Mouse (Mus musculus) liver, adult 2 months (tissue): ENCODE results near the gene Zc3h10. TPM values are rescaled to one million over a fixed set of nuclear protein-coding genes. Genes with fewer than 3 reads are reported as not detected.
"Not testable (repeated sequence)": the region's sequence is repeated elsewhere in the genome, so short reads cannot be mapped to it uniquely, and the experiment has no call there.

Experiments used
- DNase-seq: peaks from one replicate; pipeline ENCODE4 v3.0.0-alpha.2; 2011; ENCODE audit warnings: low read depth, low spot score; ENCODE audit errors: extremely low read depth
- H3K27ac ChIP-seq: fragments of 200-500 bp; replicated peaks from 2 replicates; pipeline ENCODE4 v1.5.1; 2012; ENCODE audit warnings: low read depth, mild to moderate bottlenecking, control low read depth, inconsistent platforms, low read length; ENCODE audit not compliant: insufficient read depth
- H3K27me3 ChIP-seq: fragments of 200-500 bp; 2 replicates; pipeline ENCODE4 v1.6.1; 2012; ENCODE audit warnings: mild to moderate bottlenecking, moderate library complexity, low read length, inconsistent platforms; ENCODE audit not compliant: control insufficient read depth, insufficient read depth
- H3K36me3 ChIP-seq: fragments of 200-500 bp; 2 replicates; pipeline ENCODE4 v1.6.1; 2012; ENCODE audit warnings: low read length, inconsistent platforms; ENCODE audit not compliant: control insufficient read depth, insufficient read depth
- H3K4me1 ChIP-seq: fragments of 200-500 bp; 2 replicates; pipeline ENCODE4 v1.6.1; 2011; ENCODE audit warnings: low read length; ENCODE audit not compliant: control insufficient read depth, insufficient read depth
- H3K4me3 ChIP-seq: fragments of 200-500 bp; 2 replicates; pipeline ENCODE4 v1.5.1; 2011; ENCODE audit warnings: low read depth, mild to moderate bottlenecking, control low read depth, low read length, moderate library complexity; ENCODE audit not compliant: insufficient read depth
- H3K79me2 ChIP-seq: fragments of 200-500 bp; 2 replicates; pipeline ENCODE4 v1.6.1; 2012; ENCODE audit warnings: inconsistent platforms, mild to moderate bottlenecking, low read length, moderate library complexity; ENCODE audit not compliant: control insufficient read depth, insufficient read depth
- H3K9ac ChIP-seq: fragments of 200-500 bp; 2 replicates; pipeline ENCODE4 v1.6.1; 2012; ENCODE audit warnings: low read depth, mild to moderate bottlenecking, control low read depth, inconsistent platforms, low read length
- CTCF ChIP-seq: fragments of 200-500 bp; IDR thresholded peaks from 2 replicates; pipeline ENCODE4 v1.5.1; 2011; ENCODE audit warnings: low read depth, low read length, control low read depth
- POLR2A ChIP-seq: fragments of 200-500 bp; IDR thresholded peaks from 2 replicates; pipeline ENCODE4 v1.6.1; 2011; ENCODE audit warnings: low read length, control low read depth; ENCODE audit not compliant: insufficient read depth; ENCODE audit errors: extremely low read depth
- WGBS: fragments of 180-500 bp; shearing (Covaris S2); methylation state at CpG from one replicate; pipeline ENCODE4 v1.1.7; 2018; 5-methylcytosine and 5-hydroxymethylcytosine counted together
- polyA plus RNA-seq: library from polyadenylated mRNA; depleted of rRNA; stranded (reverse); fragments of >200 nt; gene quantifications from 2 replicates; pipeline ENCODE4 v1.2.3, GENCODE M21; 2012
- total RNA-seq: library from RNA; depleted of rRNA; stranded (reverse); fragments of >200 nt; gene quantifications from 2 replicates; pipeline ENCODE4 v1.2.3, GENCODE M21; 2014

The Zc3h10 gene
- total and polyA plus RNA-seq, 2 experiments = 3.2 to 8.1 TPM

GRCm38 (mm10) chr10:128565788-128566531 lies 18.4 kb upstream of the Zc3h10 start, which contains the start of gene Pa2g4:
Pa2g4 (minus strand) TSS chr10:128565987.
- H3K9ac ChIP-seq = peak within 1 kb of the TSS; percentile 92
- no peaks in the 10 kb centered on the region for H3K27me3 ChIP-seq
- under 1% methylated on average over 58 of the region's 58 CpGs for WGBS
- H3K27ac ChIP-seq = peak within 1 kb of the TSS; percentile 70
- TF ChIP-seq CTCF (no peak), POLR2A (peak; percentile 89)
- H3K79me2 ChIP-seq = peaks cover 7% of the 10 kb centered on the region; the same call in 1 of the 2 replicates
- peak within 1 kb of the TSS; percentile 83 for H3K4me3 ChIP-seq
- H3K4me1 ChIP-seq = peaks cover 6% of the 10 kb centered on the region
- peak; percentile 94 for DNase-seq
- peaks cover 34% of the 10 kb centered on the region for H3K36me3 ChIP-seq

- H3K4me1 ChIP-seq = peaks cover 6% of the 10 kb centered on the region
- peaks cover 38% of the 10 kb centered on the region for H3K36me3 ChIP-seq
- 0 out of 2 replicates have a peak, but pooled peaks have one; percentile 8 for TF ChIP-seq POLR2A
- TF ChIP-seq CTCF = no peak
- peaks cover 7% of the 10 kb centered on the region; the same call in 1 of the 2 replicates for H3K79me2 ChIP-seq
- 1% methylated on average over 46 of the region's 46 CpGs for WGBS
- H3K9ac ChIP-seq = peak overlapping the region; percentile 92
- DNase-seq = peak; percentile 57
- H3K4me3 ChIP-seq = peak overlapping the region; percentile 83
- H3K27ac ChIP-seq = peak overlapping the region; percentile 69
- no peaks in the 10 kb centered on the region for H3K27me3 ChIP-seq
Measured at GRCm38 (mm10) chr10:128565206-128565787, 17.7 kb upstream of the Zc3h10 start.

GRCm38 (mm10) chr10:128563544-128563943 lies 16.0 kb upstream of the Zc3h10 start:
- no peak overlapping the region for H3K27ac ChIP-seq
- peaks cover 6% of the 10 kb centered on the region for H3K4me1 ChIP-seq
- no peak overlapping the region for H3K9ac ChIP-seq
- peaks cover 39% of the 10 kb centered on the region for H3K36me3 ChIP-seq
- H3K4me3 ChIP-seq = no peak overlapping the region
- no peaks in the 10 kb centered on the region for H3K27me3 ChIP-seq
- DNase-seq = no peak
- 83% methylated on average over 6 of the region's 6 CpGs for WGBS
- H3K79me2 ChIP-seq = peaks cover 7% of the 10 kb centered on the region; the same call in 1 of the 2 replicates
- no peak for TF ChIP-seq POLR2A
- no peak for TF ChIP-seq CTCF

GRCm38 (mm10) chr10:128556963-128557362 lies 9.4 kb upstream of the Zc3h10 start:
- TF ChIP-seq CTCF = no peak
- TF ChIP-seq POLR2A = no peak
- Histone ChIP-seq H3K4me3 (no peak overlapping the region), H3K79me2 (no peaks in the 10 kb centered on the region), H3K9ac (no peak overlapping the region), H3K27ac (no peak overlapping the region), H3K36me3 (peaks cover 35% of the 10 kb centered on the region), H3K27me3 (no peaks in the 10 kb centered on the region), H3K4me1 (no peaks in the 10 kb centered on the region)
- WGBS = 92% methylated on average over 6 of the region's 6 CpGs
- no peak for DNase-seq

GRCm38 (mm10) chr10:128556286-128556685 lies 8.7 kb upstream of the Zc3h10 start:
- Histone ChIP-seq H3K9ac (no peak overlapping the region), H3K36me3 (peaks cover 33% of the 10 kb centered on the region), H3K27ac (no peak overlapping the region), H3K4me3 (no peak overlapping the region), H3K79me2 (no peaks in the 10 kb centered on the region), H3K27me3 (no peaks in the 10 kb centered on the region), H3K4me1 (no peaks in the 10 kb centered on the region)
- TF ChIP-seq CTCF (no peak), POLR2A (no peak)
- DNase-seq = no peak

GRCm38 (mm10) chr10:128555567-128555966 lies 8.0 kb upstream of the Zc3h10 start:
- H3K27me3 ChIP-seq, H3K4me3 ChIP-seq, H3K9ac ChIP-seq, DNase-seq, H3K4me1 ChIP-seq, H3K79me2 ChIP-seq, H3K27ac ChIP-seq: not testable (repeated sequence)
- H3K36me3 ChIP-seq = peaks cover 26% of the 10 kb centered on the region
- WGBS = 83% methylated on average over 1 of the region's 1 CpGs

GRCm38 (mm10) chr10:128550144-128550823 lies 2.7 kb upstream of the Zc3h10 start:
- not testable (repeated sequence) for H3K4me3 ChIP-seq, H3K36me3 ChIP-seq, H3K27me3 ChIP-seq, H3K9ac ChIP-seq, H3K27ac ChIP-seq, DNase-seq, H3K4me1 ChIP-seq, H3K79me2 ChIP-seq
- 85% methylated on average over 11 of the region's 11 CpGs for WGBS

- WGBS = 64% methylated on average over 6 of the region's 6 CpGs
- not testable (repeated sequence) for H3K4me1 ChIP-seq, H3K79me2 ChIP-seq, DNase-seq, H3K27me3 ChIP-seq, H3K27ac ChIP-seq, H3K9ac ChIP-seq, H3K4me3 ChIP-seq
- peaks cover 14% of the 10 kb centered on the region for H3K36me3 ChIP-seq
Measured at GRCm38 (mm10) chr10:128549682-128550057, 2.1 kb upstream of the Zc3h10 start.
